Mouse (Mus musculus): ENCODE measurements around the gene Ttc34. TPM values are rescaled to one million over a fixed set of nuclear protein-coding genes. Genes with fewer than 3 reads are reported as not detected.

Gene Ttc34
- polyA plus RNA-seq, 1 experiment from 2014 or later = 0.31 TPM

DNA sequence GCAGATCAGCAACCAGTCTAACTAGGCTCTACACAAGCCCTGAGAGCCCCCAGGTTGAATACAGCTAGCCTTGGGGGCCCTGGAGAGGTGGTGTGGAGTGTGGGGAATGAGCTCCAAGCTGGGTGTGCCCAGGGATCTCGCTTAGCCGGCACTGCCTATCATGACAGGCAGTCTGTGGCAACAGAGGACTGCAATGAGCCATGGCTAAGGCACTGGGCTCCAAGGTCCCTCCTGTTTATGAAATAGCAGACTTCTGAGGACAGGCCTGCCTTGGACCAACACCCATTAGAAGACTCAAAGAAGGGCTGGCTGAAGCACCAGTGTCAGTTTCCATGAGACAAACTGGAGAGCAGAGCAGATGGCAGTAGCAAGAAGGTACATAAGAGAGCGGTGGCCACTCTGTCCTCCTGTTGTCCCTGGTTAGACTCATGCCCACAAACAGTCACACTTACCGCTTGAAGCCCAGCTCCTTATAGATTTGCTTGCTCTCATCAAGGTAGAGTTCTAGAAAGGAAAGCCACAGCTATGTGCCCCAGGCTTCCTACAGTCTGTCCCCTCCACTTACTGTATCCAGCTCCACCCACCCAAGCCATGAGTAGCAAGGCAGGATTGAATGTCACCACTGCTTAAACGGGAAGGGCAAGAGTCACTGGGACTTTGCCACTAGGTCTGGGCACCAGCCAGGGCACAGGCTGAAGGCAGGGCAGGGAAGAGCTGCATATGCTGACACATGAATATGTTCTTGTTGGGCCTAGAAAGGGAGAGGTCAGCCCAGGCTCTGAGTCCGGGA lies 60.6 kb downstream of the Ttc34 start:
- Histone ChIP-seq H3K4me2 (peak overlapping the region; percentile 91), H3K4me3 (ENCODE audit: low read depth, low read length) (peak overlapping the region; percentile 54), H3K9me3 (ENCODE audit: control insufficient read depth, low read length) (no peaks in the 10 kb centered on the region), H3K27ac (ENCODE audit: low read depth, low read length) (no peak overlapping the region), H3K4me1 (ENCODE audit: control insufficient read depth, insufficient read depth, low read length) (peaks cover 12% of the 10 kb centered on the region), H3K36me3 (ENCODE audit: control insufficient read depth, insufficient read depth, low read length) (no peaks in the 10 kb centered on the region), H3K9ac (ENCODE audit: low read length) (peak overlapping the region; percentile 74), H3K27me3 (ENCODE audit: control insufficient read depth, insufficient read depth, low read length) (no peaks in the 10 kb centered on the region)
- no peak for DNase-seq (ENCODE audit: low spot score, missing footprints)
- WGBS = 71% methylated on average over 6 of the region's 6 CpGs
- ATAC-seq (ENCODE audit: low FRiP score) = no peak

GRCm38 (mm10) chr4:154898506-154899446 lies 61.5 kb downstream of the Ttc34 start, which contains the start of gene Fam213b:
Gene Fam213b, minus strand, starts transcription at chr4:154899135.
- Histone ChIP-seq H3K9me3 (ENCODE audit: control insufficient read depth, low read length) (no peaks in the 10 kb centered on the region), H3K4me3 (ENCODE audit: low read depth, low read length) (peak within 1 kb of the TSS; percentile 54), H3K27me3 (ENCODE audit: control insufficient read depth, insufficient read depth, low read length) (no peaks in the 10 kb centered on the region), H3K36me3 (ENCODE audit: control insufficient read depth, insufficient read depth, low read length) (no peaks in the 10 kb centered on the region), H3K27ac (ENCODE audit: low read depth, low read length) (no peak within 1 kb of the TSS), H3K9ac (ENCODE audit: low read length) (peak within 1 kb of the TSS; percentile 74), H3K4me2 (peak within 1 kb of the TSS; percentile 91), H3K4me1 (ENCODE audit: control insufficient read depth, insufficient read depth, low read length) (peaks cover 12% of the 10 kb centered on the region)
- ATAC-seq (ENCODE audit: low FRiP score) = peak; percentile 98
- WGBS = 2% methylated on average over 43 of the region's 43 CpGs
- peak; percentile 98 for DNase-seq (ENCODE audit: low spot score, missing footprints)

GRCm38 (mm10) chr4:154902371-154902770 lies 65.1 kb downstream of the Ttc34 start:
- H3K27me3 ChIP-seq (ENCODE audit: control insufficient read depth, insufficient read depth, low read length) = no peaks in the 10 kb centered on the region
- no peaks in the 10 kb centered on the region for H3K9me3 ChIP-seq (ENCODE audit: control insufficient read depth, low read length)
- H3K4me1 ChIP-seq (ENCODE audit: control insufficient read depth, insufficient read depth, low read length) = peaks cover 12% of the 10 kb centered on the region
- ATAC-seq (ENCODE audit: low FRiP score) (no peak), DNase-seq (ENCODE audit: low spot score, missing footprints) (no peak)
- no peaks in the 10 kb centered on the region for H3K36me3 ChIP-seq (ENCODE audit: control insufficient read depth, insufficient read depth, low read length)
- H3K27ac ChIP-seq (ENCODE audit: low read depth, low read length) = no peak overlapping the region
- H3K4me3 ChIP-seq (ENCODE audit: low read depth, low read length) = no peak overlapping the region
- 96% methylated on average over 2 of the region's 2 CpGs for WGBS
- no peak overlapping the region for H3K9ac ChIP-seq (ENCODE audit: low read length)
- no peak overlapping the region for H3K4me2 ChIP-seq

GRCm38 (mm10) chr4:154904185-154905071 lies 67.2 kb downstream of the Ttc34 start:
- Histone ChIP-seq H3K4me2 (peak overlapping the region; percentile 48), H3K27me3 (ENCODE audit: control insufficient read depth, insufficient read depth, low read length) (no peaks in the 10 kb centered on the region), H3K27ac (ENCODE audit: low read depth, low read length) (no peak overlapping the region), H3K36me3 (ENCODE audit: control insufficient read depth, insufficient read depth, low read length) (no peaks in the 10 kb centered on the region), H3K4me1 (ENCODE audit: control insufficient read depth, insufficient read depth, low read length) (peaks cover 2% of the 10 kb centered on the region; the same call in 1 of the 2 replicates), H3K9ac (ENCODE audit: low read length) (peak overlapping the region; percentile 6; the same call in 1 of the 2 replicates), H3K4me3 (ENCODE audit: low read depth, low read length) (peak overlapping the region; percentile 21), H3K9me3 (ENCODE audit: control insufficient read depth, low read length) (no peaks in the 10 kb centered on the region)
- 5% methylated on average over 16 of the region's 16 CpGs for WGBS
- DNase-seq (ENCODE audit: low spot score, missing footprints) (peak; percentile 90), ATAC-seq (ENCODE audit: low FRiP score) (peak; percentile 86)

DNA sequence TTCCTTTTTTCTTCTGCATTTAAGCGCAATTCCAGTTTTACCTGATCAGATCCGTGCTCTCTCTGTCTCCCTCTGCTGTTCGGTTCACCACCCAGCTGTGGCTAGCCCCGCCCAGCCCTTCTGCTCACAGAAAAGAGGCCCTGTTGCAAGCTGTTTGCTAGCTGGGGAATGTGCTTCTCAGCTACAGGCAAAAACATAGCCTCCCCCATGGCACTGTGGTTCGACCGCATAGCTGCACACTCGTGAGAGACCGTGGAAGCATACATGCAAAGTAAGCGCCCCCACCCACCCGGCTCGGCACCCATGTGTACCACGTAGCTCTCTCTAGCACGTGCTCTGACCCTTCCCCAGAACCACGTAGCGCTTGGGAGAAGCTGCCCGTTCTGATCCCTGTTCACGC lies 70.6 kb downstream of the Ttc34 start:
- no peak overlapping the region for H3K4me3 ChIP-seq (ENCODE audit: low read depth, low read length)
- H3K27me3 ChIP-seq (ENCODE audit: control insufficient read depth, insufficient read depth, low read length) = no peaks in the 10 kb centered on the region
- no peaks in the 10 kb centered on the region for H3K9me3 ChIP-seq (ENCODE audit: control insufficient read depth, low read length)
- H3K4me1 ChIP-seq (ENCODE audit: control insufficient read depth, insufficient read depth, low read length) = peaks cover 12% of the 10 kb centered on the region
- no peak overlapping the region for H3K27ac ChIP-seq (ENCODE audit: low read depth, low read length)
- 50% methylated on average over 17 of the region's 17 CpGs for WGBS
- 0 out of 2 replicates have a peak overlapping the region, but pooled peaks have one; percentile 12 for H3K9ac ChIP-seq (ENCODE audit: low read length)
- ATAC-seq (ENCODE audit: low FRiP score) (peak; percentile 61; the same call in 1 of the 2 replicates), DNase-seq (ENCODE audit: low spot score, missing footprints) (peak; percentile 92)
- no peaks in the 10 kb centered on the region for H3K36me3 ChIP-seq (ENCODE audit: control insufficient read depth, insufficient read depth, low read length)
- H3K4me2 ChIP-seq = no peak overlapping the region

DNA sequence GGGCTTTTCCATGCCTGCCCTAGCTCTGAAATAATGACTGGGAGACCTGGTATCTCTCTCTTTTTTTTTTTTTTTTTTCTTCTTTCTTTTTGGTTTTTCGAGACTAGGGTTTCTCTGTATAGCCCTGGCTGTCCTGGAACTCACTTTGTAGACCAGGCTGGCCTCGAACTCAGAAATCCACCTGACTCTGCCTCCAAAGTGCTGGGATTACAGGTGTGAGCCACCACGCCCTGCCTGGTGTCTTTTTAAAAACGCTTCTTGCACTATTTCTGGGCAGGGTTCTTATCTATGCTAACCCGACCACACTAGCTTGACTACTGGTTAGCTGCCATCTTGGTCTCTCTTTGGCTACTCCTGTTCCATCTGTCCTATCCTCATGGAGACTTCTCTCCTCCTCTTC lies 71.2 kb downstream of the Ttc34 start:
- Histone ChIP-seq H3K9me3 (ENCODE audit: control insufficient read depth, low read length) (no peaks in the 10 kb centered on the region), H3K9ac (ENCODE audit: low read length) (no peak overlapping the region), H3K36me3 (ENCODE audit: control insufficient read depth, insufficient read depth, low read length) (no peaks in the 10 kb centered on the region), H3K4me1 (ENCODE audit: control insufficient read depth, insufficient read depth, low read length) (peaks cover 12% of the 10 kb centered on the region), H3K27me3 (ENCODE audit: control insufficient read depth, insufficient read depth, low read length) (no peaks in the 10 kb centered on the region), H3K4me2 (no peak overlapping the region), H3K4me3 (ENCODE audit: low read depth, low read length) (no peak overlapping the region), H3K27ac (ENCODE audit: low read depth, low read length) (no peak overlapping the region)
- WGBS = 83% methylated on average over 5 of the region's 5 CpGs
- no peak for ATAC-seq (ENCODE audit: low FRiP score)
- no peak for DNase-seq (ENCODE audit: low spot score, missing footprints)

DNA sequence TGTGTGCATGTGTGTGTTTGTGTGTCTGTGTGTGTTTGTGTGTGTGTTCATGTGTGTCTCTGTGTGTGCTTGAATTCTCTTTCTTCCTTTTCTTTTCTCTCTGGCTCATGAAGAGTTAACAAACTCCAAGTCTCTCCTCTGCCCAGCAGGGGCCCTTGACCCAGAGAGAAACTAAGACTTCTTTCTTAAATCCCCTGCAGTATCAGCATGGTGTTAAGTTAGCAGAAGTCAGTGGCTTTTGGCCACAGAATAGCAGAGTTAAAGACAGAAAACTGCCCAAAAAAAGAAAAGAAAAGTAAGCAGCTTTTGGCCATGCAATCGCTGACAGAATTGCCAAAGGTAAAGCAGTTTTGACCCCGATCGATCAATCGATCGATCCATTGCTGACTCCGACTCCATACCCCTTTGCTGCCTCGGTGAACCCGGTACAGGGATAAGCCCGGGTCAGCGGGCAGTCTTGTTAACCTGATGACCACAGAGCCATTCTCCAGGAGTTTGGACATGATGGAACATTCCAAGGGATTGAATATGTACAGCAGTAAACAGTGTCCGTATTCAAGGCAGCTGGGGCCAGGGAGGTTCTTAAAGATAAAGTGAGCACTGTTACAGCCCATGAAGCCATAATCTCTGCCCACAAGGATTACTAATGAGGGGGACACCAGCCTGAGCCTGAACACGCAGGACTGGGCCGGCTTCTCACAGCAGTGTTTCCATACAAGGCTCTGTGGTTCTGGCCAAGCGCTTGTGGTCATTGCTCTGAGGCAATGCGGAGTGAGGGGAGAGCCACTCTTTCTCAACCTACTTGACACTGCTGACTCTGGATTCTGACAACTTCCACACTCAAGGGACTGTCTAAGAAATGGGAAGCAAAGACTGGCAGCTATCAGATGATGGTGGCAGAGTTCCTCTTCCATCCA lies 73.6 kb downstream of the Ttc34 start:
- no peak overlapping the region for H3K4me3 ChIP-seq (ENCODE audit: low read depth, low read length)
- H3K9ac ChIP-seq (ENCODE audit: low read length) = peak overlapping the region; percentile 1; the same call in 1 of the 2 replicates
- H3K4me2 ChIP-seq = peak overlapping the region; percentile 11; the same call in 1 of the 2 replicates
- DNase-seq (ENCODE audit: low spot score, missing footprints) (no peak), ATAC-seq (ENCODE audit: low FRiP score) (no peak)
- H3K27ac ChIP-seq (ENCODE audit: low read depth, low read length) = no peak overlapping the region
- no peaks in the 10 kb centered on the region for H3K36me3 ChIP-seq (ENCODE audit: control insufficient read depth, insufficient read depth, low read length)
- peaks cover 12% of the 10 kb centered on the region for H3K4me1 ChIP-seq (ENCODE audit: control insufficient read depth, insufficient read depth, low read length)
- H3K9me3 ChIP-seq (ENCODE audit: control insufficient read depth, low read length) = no peaks in the 10 kb centered on the region
- 12% methylated on average over 15 of the region's 15 CpGs for WGBS
- H3K27me3 ChIP-seq (ENCODE audit: control insufficient read depth, insufficient read depth, low read length) = no peaks in the 10 kb centered on the region

GRCm38 (mm10) chr4:154911644-154912043 lies 74.4 kb downstream of the Ttc34 start:
- Histone ChIP-seq H3K9me3 (ENCODE audit: control insufficient read depth, low read length) (no peaks in the 10 kb centered on the region), H3K27ac (ENCODE audit: low read depth, low read length) (no peak overlapping the region), H3K27me3 (ENCODE audit: control insufficient read depth, insufficient read depth, low read length) (no peaks in the 10 kb centered on the region), H3K4me3 (ENCODE audit: low read depth, low read length) (no peak overlapping the region), H3K36me3 (ENCODE audit: control insufficient read depth, insufficient read depth, low read length) (no peaks in the 10 kb centered on the region), H3K4me1 (ENCODE audit: control insufficient read depth, insufficient read depth, low read length) (peaks cover 12% of the 10 kb centered on the region), H3K4me2 (no peak overlapping the region), H3K9ac (ENCODE audit: low read length) (no peak overlapping the region)
- WGBS = 76% methylated on average over 2 of the region's 2 CpGs
- DNase-seq (ENCODE audit: low spot score, missing footprints) (no peak), ATAC-seq (ENCODE audit: low FRiP score) (no peak)
